In the genomic region with DNA sequence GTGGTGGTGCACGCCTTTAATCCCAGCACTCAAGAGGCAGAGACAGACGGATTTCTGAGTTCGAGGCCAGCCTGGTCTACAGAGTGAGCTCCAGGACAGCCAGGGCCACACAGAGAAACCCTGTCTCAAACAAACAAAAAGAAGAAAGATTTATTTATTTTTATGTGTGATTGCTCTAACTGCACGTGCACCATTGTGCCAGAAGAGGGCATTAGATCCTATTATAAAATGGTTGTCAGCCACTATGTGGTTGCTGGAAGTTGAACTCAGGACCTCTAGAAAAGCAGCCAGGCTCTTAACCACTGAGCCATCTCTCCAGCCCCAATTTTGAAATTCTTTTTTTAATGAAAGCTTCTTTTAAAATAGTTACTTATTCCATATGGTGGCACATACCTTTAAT, we compare ENCODE assay signal across 15 mouse cellular contexts. TPM values are rescaled to one million over a fixed set of nuclear protein-coding genes. Genes with fewer than 3 reads are reported as not detected.
DNase-seq lines count a peak whose midpoint lies in the region; ATAC-seq and TF ChIP-seq lines count a peak whose summit lies in the region.
"Had no signal": no experiment of that assay in that cellular context is flagged by ENCODE, and none has a peak within 500 bp of the region (broad histone marks: within the 10 kb centered on the region; RNA-seq: fewer than 3 reads in every experiment).

No protein-coding gene starts in this region.

- H3K79me2 ChIP-seq in MEL (ENCODE audit: control insufficient read depth, insufficient read depth, low read length, poor library complexity) = peaks cover 48% of the 10 kb centered on the region

- ATAC-seq in lung, embryonic 14.5 days (ENCODE audit: insufficient read depth) = no peak
- no peak; the same call in 1 of the 2 replicates for ATAC-seq in granulocyte monocyte progenitor cell, adult 5-6 weeks (replicated peaks; ENCODE audit: poor library complexity, severe bottlenecking)
- ATAC-seq: forebrain, embryonic 16.5 days had no signal

- no peaks in the 10 kb centered on the region for H3K9me3 ChIP-seq in lung, embryonic 14.5 days (ENCODE audit: low read depth, low read length)
- H3K9me3 ChIP-seq in MEL (replicated peaks; ENCODE audit: insufficient read depth, low read length) = no peaks in the 10 kb centered on the region
- H3K9me3 ChIP-seq: embryonic facial prominence, embryonic 15.5 days; heart, embryonic 10.5 days; kidney, embryonic 15.5 days had no signal

- H3K4me2 ChIP-seq in lung, embryonic 14.5 days = no peak overlapping the region
- H3K4me2 ChIP-seq: embryonic facial prominence, embryonic 15.5 days; kidney, embryonic 15.5 days had no signal

- peaks cover 60% of the 10 kb centered on the region for H3K36me3 ChIP-seq in lung, embryonic 14.5 days (ENCODE audit: insufficient read depth)
- H3K36me3 ChIP-seq in MEL (ENCODE audit: control insufficient read depth in 1 of 2, insufficient read depth in 2 of 2, low read length in 2 of 2) = peaks cover 23 to 46% of the 10 kb centered on the region in 2 experiments
- H3K36me3 ChIP-seq in splenic B cell, adult 2 months (ENCODE audit: control insufficient read depth, insufficient read depth, low read length, poor library complexity, severe bottlenecking) = peaks cover 20% of the 10 kb centered on the region

- no peak overlapping the region for H3K27ac ChIP-seq in lung, embryonic 14.5 days (ENCODE audit: low read depth)
- no peak overlapping the region for H3K27ac ChIP-seq in MEL (ENCODE audit: control insufficient read depth, low read depth, low read length)
- H3K27ac ChIP-seq: embryonic facial prominence, embryonic 15.5 days; heart, embryonic 10.5 days; kidney, embryonic 15.5 days; macrophage had no signal

- TF ChIP-seq RAD21 in MEL (IDR thresholded peaks at IDR 0.05; ENCODE audit: low read depth, low read length) = peak; percentile 34

- H3K27me3 ChIP-seq in lung, embryonic 14.5 days (ENCODE audit: insufficient read depth, low read length) = no peaks in the 10 kb centered on the region
- H3K27me3 ChIP-seq in MEL (ENCODE audit: control insufficient read depth in 1 of 2, insufficient read depth in 2 of 2, low read length in 2 of 2) = no peaks in the 10 kb centered on the region
- no peaks in the 10 kb centered on the region for H3K27me3 ChIP-seq in splenic B cell, adult 2 months (ENCODE audit: control insufficient read depth, insufficient read depth, low read length, poor library complexity, severe bottlenecking)
- H3K27me3 ChIP-seq: CH12.LX; embryonic facial prominence, embryonic 15.5 days; kidney, embryonic 15.5 days had no signal

- no peak for TF ChIP-seq POLR2A in MEL (IDR thresholded peaks at IDR 0.05; ENCODE audit: control insufficient read depth in 1 of 2, insufficient read depth in 1 of 2, low read depth in 1 of 2, low read length in 2 of 2, poor library complexity in 1 of 2)

- 85% methylated on average over 4 of the region's 4 CpGs for WGBS in lung, embryonic 14.5 days

- peak; percentile 32; the same call in 1 of the 2 replicates for TF ChIP-seq CTCF in lung, embryonic 14.5 days (IDR thresholded peaks at IDR 0.05; ENCODE audit: low read depth)
- peak; percentile 25 to 52 (median 31); a peak in 4 of 6 replicates for TF ChIP-seq CTCF in MEL (IDR thresholded peaks at IDR 0.05 in 2 of 3, conservative IDR thresholded peaks at IDR 0.05 in 1 of 3; ENCODE audit: control insufficient read depth in 1 of 3, insufficient read depth in 1 of 3, low read depth in 2 of 3, low read length in 3 of 3, poor library complexity in 1 of 3, severe bottlenecking in 1 of 3)

- TF ChIP-seq EP300 in MEL (IDR thresholded peaks at IDR 0.05; ENCODE audit: low read depth in 1 of 2, low read length in 2 of 2) = no peak

- H3K9ac ChIP-seq in lung, embryonic 14.5 days = no peak overlapping the region
- no peak overlapping the region for H3K9ac ChIP-seq in MEL (ENCODE audit: control insufficient read depth, low read depth, low read length, poor library complexity, severe bottlenecking)
- H3K9ac ChIP-seq: embryonic facial prominence, embryonic 15.5 days; kidney, embryonic 15.5 days had no signal

- no peaks in the 10 kb centered on the region for H3K4me1 ChIP-seq in lung, embryonic 14.5 days (ENCODE audit: insufficient read depth)
- H3K4me1 ChIP-seq in MEL (ENCODE audit: control insufficient read depth in 1 of 2, insufficient read depth in 2 of 2, low read length in 2 of 2) = peaks cover 3 to 7% of the 10 kb centered on the region in 2 experiments; a peak in 3 of 4 replicates
- H3K4me1 ChIP-seq: embryonic facial prominence, embryonic 15.5 days had no signal

- H3K4me3 ChIP-seq in lung, embryonic 14.5 days (ENCODE audit: low read depth, low read length) = no peak overlapping the region
- no peak overlapping the region for H3K4me3 ChIP-seq in MEL (ENCODE audit: control insufficient read depth in 1 of 2, insufficient read depth in 1 of 2, low read depth in 2 of 2, low read length in 2 of 2)
- H3K4me3 ChIP-seq: embryonic facial prominence, embryonic 15.5 days; heart, embryonic 10.5 days; kidney, embryonic 15.5 days had no signal

- DNase-seq in heart, adult 11 months = peak; percentile 78
- DNase-seq in heart, postnatal 4 days = no peak
- peak; percentile 34 for DNase-seq in lung, embryonic 14.5 days
- no peak for DNase-seq in lung, postnatal 36 days
- DNase-seq in MEL (ENCODE audit: low read depth, low spot score) = peak; percentile 64
- DNase-seq in splenic B cell, adult 2 months (ENCODE audit: low read depth, low spot score) = peak; percentile 49
- no peak for DNase-seq in gastrocnemius, adult 8-10 months (ENCODE audit: low spot score in 2 of 2)
- DNase-seq: cerebellum, postnatal 14 days had no signal

TF ChIP-seq in MEL, 35 proteins besides CTCF, POLR2A, EP300 and RAD21:
- TF ChIP-seq ZC3H11A (IDR thresholded peaks at IDR 0.05; ENCODE audit: low read depth, low read length) (peak; percentile 31; the same call in 1 of the 2 replicates), MAFK (IDR thresholded peaks at IDR 0.05; ENCODE audit: borderline replicate concordance, low read depth, low read length) (no peak), TCF12 (IDR thresholded peaks at IDR 0.05; ENCODE audit: low read depth, low read length) (no peak), ZMIZ1 (IDR thresholded peaks at IDR 0.05; ENCODE audit: low read depth, low read length) (no peak), GATA1 (IDR thresholded peaks at IDR 0.05; ENCODE audit: low read depth, low read length) (no peak), MXI1 (IDR thresholded peaks at IDR 0.05; ENCODE audit: low read depth, low read length) (no peak), MAZ (IDR thresholded peaks at IDR 0.05; ENCODE audit: low read depth, low read length) (no peak), JUND (IDR thresholded peaks at IDR 0.05; ENCODE audit: low read depth, low read length) (no peak), POLR2AphosphoS2 (IDR thresholded peaks at IDR 0.05; ENCODE audit: low read length) (no peak), NRF1 (IDR thresholded peaks at IDR 0.05; ENCODE audit: insufficient read depth, low read depth, low read length, poor library complexity, severe bottlenecking) (no peak), GABPA (IDR thresholded peaks at IDR 0.05; ENCODE audit: low read depth, low read length) (no peak), USF2 (IDR thresholded peaks at IDR 0.05; ENCODE audit: borderline replicate concordance in 1 of 2, insufficient read depth in 1 of 2, low read depth in 1 of 2, low read length in 2 of 2) (no peak), E2F4 (IDR thresholded peaks at IDR 0.05; ENCODE audit: borderline replicate concordance, low read depth, low read length) (no peak), CHD1 (IDR thresholded peaks at IDR 0.05; ENCODE audit: low read depth, low read length) (no peak), MYC (IDR thresholded peaks at IDR 0.05; ENCODE audit: low read depth, low read length) (0 out of 2 replicates have a peak, but pooled peaks have one; percentile 39), TBP (IDR thresholded peaks at IDR 0.05; ENCODE audit: low read depth, low read length) (no peak), MAX (IDR thresholded peaks at IDR 0.05; ENCODE audit: low read length) (no peak), SMC3 (IDR thresholded peaks at IDR 0.05; ENCODE audit: low read depth, low read length) (peak; percentile 46), KAT2A (conservative IDR thresholded peaks at IDR 0.05; ENCODE audit: low read depth, low read length) (no peak), UBTF (IDR thresholded peaks at IDR 0.05; ENCODE audit: borderline replicate concordance, insufficient read depth, low read depth, low read length) (no peak), BHLHE40 (IDR thresholded peaks at IDR 0.05; ENCODE audit: borderline replicate concordance, low read depth, low read length) (no peak), HCFC1 (IDR thresholded peaks at IDR 0.05; ENCODE audit: low read depth, low read length) (no peak), ETS1 (IDR thresholded peaks at IDR 0.05; ENCODE audit: low read depth, low read length) (no peak), SIN3A (IDR thresholded peaks at IDR 0.05; ENCODE audit: low read length) (no peak; the same call in 1 of the 2 replicates), USF1 (IDR thresholded peaks at IDR 0.05; ENCODE audit: low read depth, low read length) (no peak), ZNF384 (IDR thresholded peaks at IDR 0.05; ENCODE audit: low read depth, low read length) (peak; percentile 67)
TF ChIP-seq in MEL: peak in this region for 4.

RNA-seq across cellular contexts. Expression of a gene that starts 15.2 kb away (rescaled TPM):
- 100 to 1,000 TPM; 178 to 180 TPM for total RNA-seq in heart, postnatal 4 days (2021)
- polyA plus RNA-seq in lung, embryonic 14.5 days (2014; fragmentation: Nextera tagmentation; extraction: Ambion mirVana) = 241 and 258 TPM in 2 replicates
- total RNA-seq in MEL (2012; rRNA removed) = 79.5 and 83.9 TPM in 2 replicates
- 100 to 1,000 TPM; 139 to 336 TPM for polyA plus RNA-seq in MEL (2012; ENCODE audit: insufficient read depth in 1 of 2, insufficient read length in 2 of 2, low read depth in 1 of 2, low replicate concordance in 2 of 2, missing spikeins in 1 of 2)
- total RNA-seq in granulocyte monocyte progenitor cell, adult 5-6 weeks (2014; fragmentation: Nextera tagmentation) = 104 and 142 TPM in 2 replicates
- 96.9 and 106 TPM in 2 replicates for total RNA-seq in granulocyte monocyte progenitor cell, adult 5-6 weeks (2017)
- total RNA-seq in gastrocnemius, adult 8-10 months (2022) = 10 to 100 TPM; 84.0 to 90.6 (median 85.6) TPM

RNA-seq across cellular contexts. Expression of a gene that starts 32.8 kb away (rescaled TPM):
- 10 to 100 TPM; 44.1 to 44.2 TPM for total RNA-seq in heart, postnatal 4 days (2021)
- 43.4 and 46.6 TPM in 2 replicates for polyA plus RNA-seq in lung, embryonic 14.5 days (2014; fragmentation: Nextera tagmentation; extraction: Ambion mirVana)
- total RNA-seq in MEL (2012; rRNA removed) = 20.0 and 22.2 TPM in 2 replicates
- 10 to 100 TPM in 1 of 2 experiments, not detected in 1; 24.7 TPM for polyA plus RNA-seq in MEL (2012; ENCODE audit: insufficient read depth in 1 of 2, insufficient read length in 2 of 2, low read depth in 1 of 2, low replicate concordance in 2 of 2, missing spikeins in 1 of 2)
- 40.0 and 41.2 TPM in 2 replicates for total RNA-seq in granulocyte monocyte progenitor cell, adult 5-6 weeks (2014; fragmentation: Nextera tagmentation)
- 23.3 and 23.7 TPM in 2 replicates for total RNA-seq in granulocyte monocyte progenitor cell, adult 5-6 weeks (2017)
- total RNA-seq in gastrocnemius, adult 8-10 months (2022) = 10 to 100 TPM; 32.7 to 36.1 (median 33.8) TPM

Comparison
In these comparisons a context has a peak if more than half of its experiments do, and no peak if none do; other contexts are left out.
1. DNase-seq: peak in heart, adult 11 months (single experiment), lung, embryonic 14.5 days (single experiment), MEL (single experiment) and splenic B cell, adult 2 months (single experiment); none in heart, postnatal 4 days (single experiment), lung, postnatal 36 days (single experiment) and gastrocnemius, adult 8-10 months (0 of 2).